Mouse (Mus musculus) liver (tissue): ENCODE data around the gene Prpf40a.
A peak's percentile ranks its signal among the peaks of the same experiment; 100 is the strongest.

ENCODE experiments used
- DNase-seq: peaks from one replicate; pipeline ENCODE4 v3.0.0-alpha.2; 2020; ENCODE audit warnings: mixed read lengths

Prpf40a gene

DNA sequence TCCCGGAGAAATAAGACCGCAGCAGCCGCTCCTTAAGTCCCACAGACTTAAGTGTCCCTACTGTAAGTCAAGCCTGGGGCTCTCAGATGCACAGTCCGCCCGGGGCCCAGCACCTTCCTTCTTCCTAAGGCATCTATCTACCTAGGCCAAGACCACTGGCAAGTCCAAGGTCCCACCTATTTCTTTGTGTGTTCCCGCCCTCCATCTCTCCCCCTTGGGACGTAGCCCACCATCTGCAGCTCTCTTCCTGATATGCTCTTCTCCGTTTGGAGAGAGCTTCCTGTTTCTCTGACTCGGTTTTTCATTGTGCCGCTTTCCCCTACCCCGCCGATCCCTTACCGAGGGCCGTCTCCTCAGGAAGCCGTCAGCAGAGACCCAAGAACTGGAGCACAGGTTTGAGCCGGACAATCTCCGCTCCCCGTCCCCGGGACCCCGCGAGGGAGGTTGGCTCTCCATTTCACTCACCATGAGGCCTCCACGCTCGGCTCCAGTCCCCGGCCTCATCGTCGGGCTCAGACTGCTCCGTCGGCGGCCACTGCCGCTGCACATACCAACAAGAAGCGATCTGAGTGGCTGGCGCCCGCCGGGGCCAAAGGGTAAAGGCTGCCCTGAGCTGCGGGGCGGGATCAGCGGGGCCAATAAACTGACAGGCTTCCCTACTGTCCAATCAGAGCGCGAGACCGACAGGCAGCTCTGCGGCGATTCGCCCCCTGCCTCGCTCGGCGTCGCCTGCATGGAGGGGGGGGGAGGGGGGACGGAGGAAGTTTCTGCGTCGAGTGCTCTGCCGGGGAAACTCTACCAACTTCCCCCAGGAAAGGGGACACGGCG is at the start of gene Prpf40a:
Gene Prpf40a, minus strand, starts transcription at position 601 of the 828 bp plus-strand sequence.
- DNase-seq, result peak; percentile 99

DNA sequence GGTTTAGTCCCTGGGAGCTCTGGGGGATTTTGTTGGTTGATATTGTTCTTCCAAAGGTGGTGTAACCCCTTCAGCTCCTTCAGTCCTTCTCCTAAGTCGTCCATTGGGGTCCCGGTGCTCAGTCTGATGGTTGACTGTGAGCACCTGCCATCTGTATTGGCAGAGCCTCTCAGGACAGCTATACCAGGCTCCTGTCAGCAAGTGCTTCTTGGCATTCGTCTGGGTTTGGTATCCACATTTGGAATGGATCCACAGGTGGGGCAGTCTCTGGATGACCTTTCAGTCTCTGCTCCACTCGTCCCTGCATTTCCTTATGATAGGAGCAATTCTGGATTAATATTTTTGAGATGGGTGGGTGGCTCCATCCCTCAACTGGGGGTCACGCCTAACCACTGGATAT is 31.2 kb upstream of the Prpf40a start:
- no peak for DNase-seq

DNA sequence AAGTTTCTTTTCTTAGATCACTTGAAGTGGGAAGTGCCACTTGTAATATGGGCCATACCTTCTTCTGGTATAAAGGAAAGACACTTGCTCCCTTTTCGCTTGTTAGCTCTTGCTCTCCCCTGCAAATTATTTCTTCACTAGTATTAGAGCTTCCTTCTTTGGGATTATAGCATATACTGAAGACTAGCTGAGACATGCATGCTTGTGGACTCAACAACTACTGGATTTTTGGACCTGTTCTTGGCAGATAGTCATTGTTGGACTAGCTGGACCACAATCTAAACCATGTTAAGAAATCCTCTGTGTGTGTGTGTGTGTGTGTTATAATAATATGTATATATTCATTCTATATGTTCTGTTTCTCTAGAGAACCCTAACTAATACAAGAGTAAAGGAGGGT is 22.4 kb upstream of the Prpf40a start:
- DNase-seq, result no peak

DNA sequence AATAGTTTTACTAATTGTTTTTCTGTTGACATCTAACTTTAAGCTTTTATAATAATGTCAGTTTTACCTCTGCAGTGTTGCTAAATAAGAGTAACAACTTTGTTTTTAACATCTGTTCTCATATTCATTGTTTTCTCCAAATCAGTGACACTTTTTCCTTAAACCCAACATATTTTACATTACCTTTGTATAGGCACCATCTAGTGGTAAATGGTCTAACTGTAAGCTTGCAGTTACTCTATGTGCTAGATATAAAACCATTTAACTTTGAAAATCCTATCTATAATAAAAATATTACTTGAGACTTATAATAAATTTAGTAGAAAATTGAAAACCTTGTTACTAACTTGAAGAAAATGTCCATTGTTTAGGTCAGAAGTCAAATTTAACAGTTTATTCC is 15.7 kb upstream of the Prpf40a start:
- no peak for DNase-seq

DNA sequence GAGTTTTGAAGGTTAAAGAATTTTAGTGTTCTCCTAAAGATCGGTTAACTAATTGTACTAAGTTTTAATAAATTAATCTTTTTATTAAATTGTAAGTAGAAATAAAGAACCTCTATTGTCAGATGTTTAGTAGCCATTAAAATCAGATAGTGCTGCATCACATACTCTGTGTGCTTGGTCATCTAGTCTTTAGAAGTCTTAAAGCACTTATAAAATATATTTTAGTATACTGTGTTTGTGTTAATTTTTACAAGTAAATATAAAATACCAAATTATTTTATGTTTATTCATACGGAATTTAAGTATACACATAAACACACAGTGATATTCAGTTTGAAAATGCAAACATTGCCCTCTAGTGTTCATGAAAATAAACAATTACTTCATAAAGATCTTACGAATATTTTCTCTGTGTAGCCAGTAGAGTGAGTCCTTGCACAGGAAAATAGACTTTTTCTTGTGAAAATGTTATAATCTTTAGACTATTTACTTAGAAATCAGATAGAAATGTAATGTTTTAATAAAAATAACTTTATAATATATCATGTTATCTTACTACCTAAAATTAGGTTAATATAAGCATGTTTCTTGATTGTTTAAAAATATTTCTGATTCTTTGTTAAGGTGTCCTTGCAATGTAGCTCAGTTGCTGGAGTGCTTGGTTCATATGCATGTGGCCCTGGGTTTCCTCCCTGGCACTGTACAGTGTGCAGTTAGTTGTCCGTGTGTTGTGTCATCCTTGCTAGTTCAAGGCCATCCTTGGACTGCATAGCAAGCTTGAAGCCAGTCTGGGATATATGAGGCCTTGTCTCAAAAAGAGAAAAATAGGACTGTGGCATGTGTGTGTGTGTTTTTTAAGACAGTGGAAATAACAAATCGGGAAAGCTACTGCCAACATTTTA is 13.5 kb upstream of the Prpf40a start:
- DNase-seq, result no peak

DNA sequence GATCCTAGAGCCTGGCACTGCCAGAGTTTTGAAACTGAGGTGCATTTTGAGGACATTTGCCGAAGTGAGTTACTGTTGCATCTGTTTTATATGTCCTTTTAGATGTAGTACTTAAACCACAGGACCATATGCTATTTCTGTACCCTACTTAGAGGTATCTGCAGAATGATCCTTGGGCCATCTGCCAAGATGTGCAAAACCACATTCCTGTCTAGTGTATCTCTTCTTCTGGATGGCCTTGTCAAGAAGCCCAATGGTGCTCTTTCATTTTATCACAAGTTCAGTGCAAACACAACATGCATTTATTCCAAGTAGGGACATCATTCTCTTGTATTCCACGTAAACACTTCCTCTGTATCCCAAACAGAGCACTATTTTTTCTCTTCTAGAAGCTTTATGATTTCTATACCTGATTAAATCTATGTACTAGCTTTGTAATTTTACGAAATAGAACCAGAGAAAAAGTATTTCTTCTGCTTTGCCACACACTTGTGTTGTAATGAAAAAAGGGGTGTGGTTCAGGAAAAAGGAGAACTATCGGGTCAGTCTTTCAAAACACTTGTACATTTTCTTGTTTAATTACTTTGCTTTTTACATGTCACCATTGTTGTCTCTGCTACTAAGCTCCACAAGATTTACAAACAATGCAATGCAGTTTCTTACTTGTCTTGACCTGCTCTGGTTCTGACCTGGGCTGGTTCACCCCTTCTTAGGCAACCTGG is 9.2 kb upstream of the Prpf40a start:
- no peak for DNase-seq

DNA sequence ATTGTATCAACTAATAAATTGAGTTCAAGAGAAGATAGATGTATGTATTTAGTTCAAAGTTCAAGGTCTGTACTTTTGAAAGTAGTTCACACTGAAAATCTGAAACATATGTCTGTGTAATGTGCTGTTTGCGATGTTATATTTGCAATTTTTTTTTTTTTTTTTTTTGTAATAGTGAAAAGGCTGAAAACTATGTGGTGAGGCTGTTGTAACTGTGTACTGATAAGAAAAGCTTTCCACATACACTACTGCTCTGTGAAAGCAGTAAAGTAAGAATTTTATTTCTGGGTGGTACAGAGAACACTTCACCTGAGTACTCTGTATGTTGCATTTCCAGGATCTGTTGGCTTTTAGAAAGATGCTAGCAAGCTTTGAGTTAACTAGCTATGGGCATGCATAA is 8.1 kb upstream of the Prpf40a start:
- no peak for DNase-seq

DNA sequence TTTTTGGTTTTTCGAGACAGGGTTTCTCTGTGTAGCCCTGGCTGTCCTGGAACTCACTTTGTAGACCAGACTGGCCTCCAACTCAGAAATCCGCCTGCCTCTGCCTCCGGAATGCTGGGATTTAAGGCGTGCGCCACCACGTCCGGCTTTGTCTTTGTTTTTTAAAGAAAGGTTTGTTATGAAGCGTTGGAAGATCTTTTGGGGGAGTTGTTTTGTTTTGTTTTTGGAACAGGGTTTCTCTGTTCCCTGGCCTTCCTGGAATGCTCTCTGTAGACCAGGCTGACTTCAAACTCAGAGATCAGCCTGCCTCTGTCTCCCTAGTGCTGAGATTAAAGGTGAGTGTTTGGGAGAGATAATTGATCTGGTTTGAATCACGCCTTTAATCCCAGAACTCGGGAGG is 5.3 kb upstream of the Prpf40a start:
- DNase-seq, result no peak

DNA sequence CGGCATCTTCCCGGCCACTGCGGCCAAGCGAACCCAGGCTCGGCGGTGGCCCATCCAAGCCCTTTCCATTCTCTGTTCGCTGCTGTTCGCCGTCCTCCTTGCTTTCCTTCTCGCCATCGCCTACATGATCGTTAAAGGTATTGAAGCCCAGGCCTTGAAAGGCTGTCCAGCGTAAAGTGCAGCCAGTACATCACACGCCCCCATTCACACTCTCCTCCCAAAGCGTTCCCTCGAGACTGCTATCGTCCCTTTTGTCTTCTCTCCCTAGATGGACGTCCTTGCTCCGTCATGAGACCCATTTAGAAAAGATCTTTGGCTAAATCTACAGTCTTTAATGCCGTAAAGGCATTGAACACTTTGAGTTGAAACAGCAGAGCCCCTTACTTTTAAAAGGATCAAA is 1.3 kb upstream of the Prpf40a start:
- no peak for DNase-seq

DNA sequence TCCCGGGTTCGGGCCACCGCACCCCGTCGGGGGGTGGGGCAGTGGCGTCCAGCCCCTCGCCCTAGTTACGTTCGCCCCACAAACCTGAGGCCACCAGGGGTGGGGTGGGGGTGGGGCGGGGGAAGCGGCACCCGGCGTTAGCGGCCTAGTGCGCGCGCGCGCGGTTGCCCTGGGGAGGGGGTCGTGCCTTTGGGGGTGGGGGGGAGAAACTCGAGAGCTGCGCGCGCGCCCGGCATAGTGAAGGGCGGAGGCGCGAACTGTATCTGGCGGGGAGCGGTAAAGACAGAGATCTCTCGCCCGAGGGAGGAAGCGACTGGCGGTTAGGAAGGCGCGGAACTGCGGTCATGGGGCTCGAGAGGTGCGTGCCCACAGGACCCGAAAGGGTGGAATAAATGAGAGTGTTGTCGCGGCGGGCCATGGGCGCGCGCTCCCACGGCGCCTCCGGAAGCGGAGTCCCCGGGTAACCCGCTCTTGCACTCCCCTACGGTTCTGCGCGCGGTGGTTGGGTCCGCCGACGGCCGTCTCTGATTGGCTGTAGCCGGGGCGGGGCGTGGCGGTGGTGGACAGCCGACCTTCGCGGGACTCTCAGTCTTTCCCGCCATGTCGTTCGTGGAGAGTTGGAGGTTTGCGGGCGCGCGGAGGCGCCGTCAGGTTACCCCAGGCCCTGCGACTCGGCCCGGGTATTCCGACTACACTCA is 588 bp upstream of the Prpf40a start, which contains the start of gene Arl6ip6:
Gene Arl6ip6, plus strand, starts transcription at position 204 of the 698 bp plus-strand sequence.
- DNase-seq, result peak; percentile 97

DNA sequence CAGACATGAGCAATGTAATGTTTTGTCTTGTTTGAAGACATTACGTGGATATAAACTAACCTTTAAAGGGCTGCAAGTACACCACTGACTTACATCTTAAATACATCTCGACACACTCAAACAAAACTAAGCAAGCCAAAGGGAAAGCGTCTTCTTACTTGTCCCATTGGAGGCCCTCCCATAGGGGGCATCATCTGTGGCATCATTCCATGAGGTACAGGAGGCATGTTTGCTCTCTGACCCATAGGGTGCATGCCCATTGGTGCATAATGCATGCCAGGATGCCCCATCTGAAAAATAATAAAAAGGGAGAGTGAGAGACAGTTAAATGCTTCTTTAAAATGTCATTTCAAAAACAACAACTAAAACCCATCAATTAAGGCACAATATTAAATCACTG is 1.3 kb downstream of the Prpf40a start:
- peak; percentile 9 for DNase-seq

DNA sequence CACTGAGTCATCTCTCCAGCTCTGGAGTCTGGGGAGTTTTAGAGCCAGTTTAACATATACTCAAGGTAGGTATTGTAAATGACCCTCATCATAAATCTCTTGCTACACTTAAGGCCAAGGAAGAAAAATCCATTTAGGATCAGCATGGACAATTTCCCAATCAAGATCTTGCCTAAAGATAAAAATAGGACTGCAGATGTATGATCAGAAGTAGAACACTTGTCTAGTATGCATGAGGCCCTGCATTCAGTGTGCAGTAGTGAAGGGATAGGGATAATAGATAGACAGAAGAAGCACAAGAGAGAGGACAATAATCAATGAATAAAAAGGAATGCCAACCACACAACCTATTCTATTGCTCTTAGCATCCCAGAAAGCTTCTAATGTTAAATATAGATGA is 11.2 kb downstream of the Prpf40a start:
- no peak for DNase-seq

DNA sequence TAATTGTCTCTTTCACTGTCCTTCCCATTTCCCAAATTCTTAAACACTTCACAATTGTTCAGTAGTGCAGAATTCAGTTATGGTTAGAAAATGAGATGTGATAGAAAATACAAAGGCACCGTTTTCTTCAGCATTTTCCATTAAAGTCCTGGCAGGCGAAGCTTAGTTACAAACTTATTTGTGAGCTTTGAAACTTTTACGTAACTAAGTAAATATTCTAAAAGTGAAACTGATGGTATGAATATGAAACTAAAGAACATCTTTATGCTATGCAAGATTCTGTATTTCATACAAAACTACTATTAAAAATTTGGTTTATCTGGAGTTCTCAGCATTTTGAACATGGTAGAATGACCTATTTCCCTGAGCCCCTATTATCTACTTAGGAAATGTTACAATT is 12.1 kb downstream of the Prpf40a start:
- DNase-seq, result no peak

DNA sequence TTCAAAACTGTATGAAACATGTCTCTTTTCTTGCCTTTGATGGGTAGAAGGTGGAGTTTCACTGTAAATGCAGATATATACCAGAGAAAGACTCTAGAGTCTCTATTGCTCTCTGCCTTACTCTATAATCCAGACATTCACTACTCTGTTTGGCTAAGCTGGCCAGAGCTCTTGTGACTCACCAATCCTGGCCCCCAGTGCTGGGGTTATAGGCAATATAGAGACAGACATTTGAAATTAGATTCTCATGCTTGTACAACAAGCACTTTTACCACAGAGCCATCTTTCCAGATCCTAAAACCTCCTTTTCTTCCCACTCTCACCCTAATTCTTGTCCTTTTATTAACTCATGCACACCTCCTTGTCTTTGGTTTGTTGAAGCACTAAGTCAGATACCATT is 17.1 kb downstream of the Prpf40a start:
- DNase-seq, result no peak

DNA sequence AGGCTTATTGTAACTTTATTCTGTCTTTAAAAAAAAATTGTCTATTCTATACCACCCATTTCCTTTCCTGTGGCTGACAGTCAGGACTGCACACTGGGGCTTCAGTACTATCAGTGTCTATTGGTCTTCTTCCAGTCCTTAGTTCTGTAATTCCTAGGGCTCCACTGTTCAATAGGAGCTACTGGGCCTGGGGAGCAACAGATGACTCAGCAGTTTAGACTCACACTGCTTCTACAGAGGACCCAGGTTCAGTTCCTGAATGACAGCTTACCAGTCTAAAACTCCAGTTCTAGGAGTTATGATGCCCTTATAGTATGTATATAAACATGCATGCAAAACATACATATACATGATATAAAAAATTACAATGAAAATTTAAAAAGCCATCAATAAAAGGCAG is 44.2 kb downstream of the Prpf40a start:
- no peak for DNase-seq

DNA sequence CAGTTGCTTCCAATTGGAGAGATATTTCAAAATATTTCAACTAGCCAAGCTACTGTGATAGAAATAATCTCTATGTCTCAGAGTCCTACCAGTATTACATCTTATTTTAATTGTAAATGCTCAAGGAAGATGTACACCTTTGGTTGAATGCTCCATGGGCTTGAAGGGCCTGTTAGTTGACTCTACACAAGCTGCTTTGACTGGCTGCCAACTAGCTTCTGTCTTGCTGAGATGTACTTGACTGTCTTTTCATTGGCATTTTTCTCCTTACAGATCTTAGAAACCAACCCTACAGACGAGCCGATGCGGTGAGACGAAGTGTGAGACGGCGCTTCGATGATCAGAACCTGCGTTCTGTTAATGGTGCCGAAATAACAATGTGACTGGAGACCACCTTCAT is 59.5 kb downstream of the Prpf40a start:
- no peak for DNase-seq

DNA sequence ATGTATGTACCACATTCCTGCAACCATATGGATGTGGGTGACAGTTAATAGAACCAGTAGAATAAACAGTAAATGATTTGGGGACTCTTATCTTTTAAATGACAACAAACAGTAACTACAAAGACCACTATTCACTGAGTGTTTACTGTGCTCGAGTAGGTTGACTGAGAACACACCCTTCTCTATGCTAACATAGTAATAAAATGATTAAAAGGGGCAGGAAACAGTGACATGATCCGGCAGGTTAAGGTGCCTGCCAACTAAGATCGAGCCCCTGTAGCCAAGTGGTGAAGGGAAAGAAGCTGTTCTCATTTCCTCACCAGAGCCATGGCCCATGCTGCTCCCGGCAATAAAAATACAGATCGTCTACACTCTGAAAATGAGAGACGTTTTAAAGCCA is 62.0 kb downstream of the Prpf40a start:
- no peak for DNase-seq

DNA sequence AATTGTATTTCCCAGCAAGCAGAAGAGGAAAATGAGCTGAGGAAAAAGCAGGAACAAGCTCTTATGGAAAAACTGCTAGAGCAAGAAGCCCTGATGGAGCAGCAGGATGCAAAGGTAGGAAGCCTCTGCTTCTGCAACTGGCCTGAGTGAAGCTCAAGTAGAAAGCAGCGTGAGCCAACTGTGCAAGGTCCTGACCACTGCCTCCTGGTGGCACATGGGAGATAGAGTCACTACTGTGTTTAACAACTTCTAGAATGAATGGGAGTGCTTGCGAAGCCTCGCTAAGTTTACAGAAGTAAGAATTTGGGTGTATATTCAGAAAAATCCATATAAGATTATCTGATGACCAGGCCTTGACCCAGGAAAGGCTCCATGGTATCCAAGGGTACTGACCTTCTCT is 65.1 kb downstream of the Prpf40a start:
- DNase-seq, result no peak

DNA sequence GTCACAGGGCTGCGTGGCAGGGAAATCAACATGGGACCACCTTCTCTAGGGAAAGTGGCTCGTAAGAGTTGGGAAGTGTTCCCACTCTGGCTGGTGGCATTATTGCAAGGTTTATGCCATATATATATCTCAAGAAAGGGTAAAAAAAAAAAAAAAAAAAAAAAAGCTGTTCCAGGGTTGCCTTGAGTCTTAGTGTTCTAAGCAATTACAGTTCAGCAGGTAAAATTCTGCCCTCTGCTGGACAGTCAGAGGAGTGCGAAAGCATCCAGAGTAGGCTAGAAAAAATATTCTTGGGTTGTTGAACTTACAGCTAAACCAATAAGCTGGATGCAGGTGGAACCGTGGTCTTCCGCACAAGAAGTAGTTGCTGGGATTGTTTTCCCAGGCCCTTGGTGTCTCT is 69.3 kb downstream of the Prpf40a start:
- peak; percentile 12 for DNase-seq

DNA sequence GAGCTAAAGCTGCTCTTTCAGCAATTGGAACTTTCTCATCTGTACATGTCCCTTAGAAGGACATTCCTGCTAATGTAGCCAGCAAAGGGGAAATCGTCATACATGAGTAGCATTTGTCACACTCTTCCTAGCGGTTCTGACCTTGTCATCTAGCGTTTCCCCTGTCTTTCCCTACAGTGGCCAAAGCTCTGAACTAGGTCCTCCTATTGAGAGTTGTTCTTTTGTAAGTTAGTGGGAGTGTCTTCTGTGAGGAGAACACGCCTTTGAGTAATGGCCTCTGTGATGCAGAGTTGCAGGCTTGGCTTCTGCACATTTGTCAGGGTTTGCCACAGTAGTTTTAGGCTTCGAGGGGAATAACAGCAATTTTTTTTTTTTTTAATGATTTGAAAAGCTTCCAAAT is 82.5 kb downstream of the Prpf40a start:
- DNase-seq, result no peak

DNA sequence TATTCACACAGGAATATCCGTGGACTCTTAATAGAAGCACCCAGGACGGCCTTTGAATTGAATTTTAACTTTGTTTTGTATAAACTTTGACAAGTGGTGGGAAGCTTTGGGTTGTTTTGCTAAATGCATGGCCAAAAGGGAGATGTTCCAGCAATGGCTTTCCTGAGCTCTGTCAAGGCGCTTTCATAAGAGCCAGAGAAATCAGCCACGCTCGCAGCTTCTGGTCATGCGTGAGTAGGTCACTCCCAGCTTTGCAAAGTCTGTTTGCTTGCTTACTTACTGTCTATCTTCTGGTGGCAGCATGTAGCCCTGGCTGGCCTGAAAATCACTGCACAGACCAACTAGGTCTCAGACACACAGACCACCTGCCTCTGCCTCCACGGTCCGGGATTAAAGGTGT is 84.6 kb downstream of the Prpf40a start:
- no peak for DNase-seq

DNA sequence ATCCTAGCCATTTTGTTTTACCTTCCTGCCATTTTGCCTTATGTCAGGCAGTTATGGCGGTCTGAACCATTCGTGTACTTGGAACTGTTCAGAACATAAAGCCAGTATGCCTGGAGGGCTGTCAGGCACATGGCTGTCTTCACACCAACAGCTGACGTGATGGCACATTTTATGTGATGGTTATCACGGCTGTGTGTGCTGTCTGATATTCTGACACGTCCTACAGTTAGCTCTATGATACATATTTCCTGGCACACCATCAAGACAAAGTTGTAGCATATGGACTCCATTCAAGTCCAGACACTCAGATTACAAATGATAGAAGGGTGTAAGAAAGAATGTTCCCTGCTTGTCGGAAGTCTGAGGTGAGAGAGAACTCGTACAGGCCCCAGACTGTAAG is 85.0 kb downstream of the Prpf40a start:
- DNase-seq, result no peak

DNA sequence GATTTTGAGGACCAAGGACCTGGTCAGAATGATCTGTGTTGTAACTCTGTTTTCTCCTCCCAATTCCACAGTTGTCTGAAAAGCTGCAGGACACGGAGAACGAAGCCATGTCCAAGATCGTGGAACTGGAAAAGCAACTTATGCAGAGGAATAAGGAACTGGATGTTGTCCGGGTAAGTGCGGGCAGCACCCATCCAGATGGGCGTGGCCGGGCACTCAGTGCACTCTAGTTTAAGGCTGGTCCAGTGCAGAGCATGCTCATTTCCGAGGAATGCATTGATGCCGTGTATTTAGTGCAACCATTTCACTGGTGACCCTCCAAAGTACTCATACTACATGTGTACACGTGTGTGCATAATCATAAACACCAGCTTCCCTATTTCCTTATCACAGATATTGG is 85.7 kb downstream of the Prpf40a start:
- DNase-seq, result no peak
